Mouse (Mus musculus): ENCODE results near the gene Barx1. TPM values are rescaled to one million over a fixed set of nuclear protein-coding genes. Genes with fewer than 3 reads are reported as not detected.

Gene Barx1
- polyA plus RNA-seq (2014; fragmentation: Nextera tagmentation; extraction: Ambion mirVana): 0.51 TPM in 1 of 2 replicates, not detected in the other

- no peaks in the 10 kb centered on the region for H3K36me3 ChIP-seq (ENCODE audit: control insufficient read depth, insufficient read depth, low read length)
- H3K27me3 ChIP-seq (ENCODE audit: control insufficient read depth, insufficient read depth, low read length): peaks cover 99% of the 10 kb centered on the region
- no peaks in the 10 kb centered on the region for H3K9me3 ChIP-seq (ENCODE audit: control insufficient read depth, low read length)
- no peak within 1 kb of the TSS; the same call in 1 of the 2 replicates for H3K9ac ChIP-seq (ENCODE audit: low read length)
- peak within 1 kb of the TSS; percentile 38 for H3K4me3 ChIP-seq (ENCODE audit: low read depth, low read length)
- H3K27ac ChIP-seq (ENCODE audit: low read depth, low read length): no peak within 1 kb of the TSS
- ATAC-seq (ENCODE audit: insufficient read depth, low FRiP score, low TSS enrichment) (peak; percentile 55; the same call in 1 of the 2 replicates), DNase-seq (ENCODE audit: low spot score) (peak; percentile 36)
- H3K4me1 ChIP-seq (ENCODE audit: control insufficient read depth, insufficient read depth, low read length): peaks cover 9% of the 10 kb centered on the region
- peak within 1 kb of the TSS; percentile 73 for H3K4me2 ChIP-seq (ENCODE audit: low read depth)
- under 1% methylated on average over 49 of the region's 73 CpGs for WGBS
Measured at GRCm38 (mm10) chr13:48662431-48663143, at the start of gene Barx1. Barx1 (plus strand) TSS chr13:48662998.

DNA sequence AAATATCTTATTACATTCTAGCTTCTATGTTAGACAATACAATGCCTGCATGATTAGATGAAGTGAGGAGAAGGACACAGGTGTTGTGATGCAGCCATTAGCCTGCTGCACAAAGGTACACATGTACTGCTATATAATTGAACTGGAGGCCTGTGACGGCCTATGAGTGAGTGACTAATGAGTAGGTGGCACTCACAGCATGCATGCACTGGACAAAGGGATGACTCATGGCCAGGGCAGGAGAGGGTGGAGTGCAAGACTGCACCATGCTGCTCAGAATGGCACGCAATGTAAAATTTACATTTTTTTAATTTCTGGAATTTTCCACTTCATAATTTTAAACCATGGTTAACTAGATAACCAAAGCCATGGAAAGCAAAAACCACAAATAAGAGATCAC lies 48.3 kb upstream of the Barx1 start:
- Histone ChIP-seq H3K9ac (ENCODE audit: low read length) (no peak overlapping the region), H3K36me3 (ENCODE audit: control insufficient read depth, insufficient read depth, low read length) (no peaks in the 10 kb centered on the region), H3K27ac (ENCODE audit: low read depth, low read length) (no peak overlapping the region), H3K27me3 (ENCODE audit: control insufficient read depth, insufficient read depth, low read length) (no peaks in the 10 kb centered on the region), H3K9me3 (ENCODE audit: control insufficient read depth, low read length) (no peaks in the 10 kb centered on the region; the same call in none of the 2 replicates), H3K4me1 (ENCODE audit: control insufficient read depth, insufficient read depth, low read length) (no peaks in the 10 kb centered on the region), H3K4me2 (ENCODE audit: low read depth) (no peak overlapping the region), H3K4me3 (ENCODE audit: low read depth, low read length) (no peak overlapping the region)
- ATAC-seq (ENCODE audit: insufficient read depth, low FRiP score, low TSS enrichment) (no peak), DNase-seq (ENCODE audit: low spot score) (no peak)
- WGBS: 91% methylated on average over 2 of the region's 2 CpGs

DNA sequence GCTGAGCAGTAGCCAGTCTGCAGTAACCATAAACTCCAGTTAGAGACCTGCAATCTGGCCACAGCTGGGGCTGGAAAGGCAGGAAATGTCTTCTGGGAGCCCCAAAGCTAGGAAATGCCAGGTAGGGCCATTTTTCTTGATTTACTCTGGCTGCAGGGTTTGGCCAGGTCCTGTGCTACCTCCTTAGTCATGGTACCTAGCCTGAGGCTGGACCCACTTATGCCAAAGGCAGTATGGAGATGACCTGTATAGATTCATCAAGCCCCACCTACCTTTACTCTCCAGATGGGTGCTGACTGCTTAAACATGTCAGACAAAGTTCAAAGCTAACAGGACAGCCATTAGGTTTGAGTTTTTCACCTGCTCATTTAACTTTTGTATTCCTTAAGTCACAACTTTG lies 45.0 kb upstream of the Barx1 start:
- H3K4me3 ChIP-seq (ENCODE audit: low read depth, low read length): no peak overlapping the region
- H3K9me3 ChIP-seq (ENCODE audit: control insufficient read depth, low read length): no peaks in the 10 kb centered on the region; the same call in none of the 2 replicates
- no peak overlapping the region for H3K4me2 ChIP-seq (ENCODE audit: low read depth)
- H3K27me3 ChIP-seq (ENCODE audit: control insufficient read depth, insufficient read depth, low read length): no peaks in the 10 kb centered on the region
- DNase-seq (ENCODE audit: low spot score): no peak
- no peaks in the 10 kb centered on the region for H3K4me1 ChIP-seq (ENCODE audit: control insufficient read depth, insufficient read depth, low read length)
- no peak overlapping the region for H3K27ac ChIP-seq (ENCODE audit: low read depth, low read length)
- no peak overlapping the region for H3K9ac ChIP-seq (ENCODE audit: low read length)
- ATAC-seq (ENCODE audit: insufficient read depth, low FRiP score, low TSS enrichment): no peak
- no peaks in the 10 kb centered on the region for H3K36me3 ChIP-seq (ENCODE audit: control insufficient read depth, insufficient read depth, low read length)

- Histone ChIP-seq H3K4me1 (ENCODE audit: control insufficient read depth, insufficient read depth, low read length) (no peaks in the 10 kb centered on the region), H3K27me3 (ENCODE audit: control insufficient read depth, insufficient read depth, low read length) (no peaks in the 10 kb centered on the region), H3K36me3 (ENCODE audit: control insufficient read depth, insufficient read depth, low read length) (no peaks in the 10 kb centered on the region), H3K4me3 (ENCODE audit: low read depth, low read length) (no peak overlapping the region), H3K9me3 (ENCODE audit: control insufficient read depth, low read length) (no peaks in the 10 kb centered on the region; the same call in none of the 2 replicates), H3K9ac (ENCODE audit: low read length) (no peak overlapping the region), H3K27ac (ENCODE audit: low read depth, low read length) (no peak overlapping the region), H3K4me2 (ENCODE audit: low read depth) (no peak overlapping the region)
- DNase-seq (ENCODE audit: low spot score): no peak
- 72% methylated on average over 4 of the region's 4 CpGs for WGBS
- no peak for ATAC-seq (ENCODE audit: insufficient read depth, low FRiP score, low TSS enrichment)
Measured at GRCm38 (mm10) chr13:48618890-48619289, 43.9 kb upstream of the Barx1 start.

- Histone ChIP-seq H3K9me3 (ENCODE audit: control insufficient read depth, low read length) (no peaks in the 10 kb centered on the region), H3K27me3 (ENCODE audit: control insufficient read depth, insufficient read depth, low read length) (no peaks in the 10 kb centered on the region), H3K4me3 (ENCODE audit: low read depth, low read length) (peak overlapping the region; percentile 62), H3K27ac (ENCODE audit: low read depth, low read length) (peak overlapping the region; percentile 68; the same call in 1 of the 2 replicates), H3K9ac (ENCODE audit: low read length) (peak overlapping the region; percentile 89), H3K4me1 (ENCODE audit: control insufficient read depth, insufficient read depth, low read length) (no peaks in the 10 kb centered on the region), H3K36me3 (ENCODE audit: control insufficient read depth, insufficient read depth, low read length) (no peaks in the 10 kb centered on the region), H3K4me2 (ENCODE audit: low read depth) (peak overlapping the region; percentile 66)
- DNase-seq (ENCODE audit: low spot score) (no peak), ATAC-seq (ENCODE audit: insufficient read depth, low FRiP score, low TSS enrichment) (peak; percentile 5)
- WGBS: 3% methylated on average over 26 of the region's 26 CpGs
Measured at GRCm38 (mm10) chr13:48624968-48625398, 37.8 kb upstream of the Barx1 start.

DNA sequence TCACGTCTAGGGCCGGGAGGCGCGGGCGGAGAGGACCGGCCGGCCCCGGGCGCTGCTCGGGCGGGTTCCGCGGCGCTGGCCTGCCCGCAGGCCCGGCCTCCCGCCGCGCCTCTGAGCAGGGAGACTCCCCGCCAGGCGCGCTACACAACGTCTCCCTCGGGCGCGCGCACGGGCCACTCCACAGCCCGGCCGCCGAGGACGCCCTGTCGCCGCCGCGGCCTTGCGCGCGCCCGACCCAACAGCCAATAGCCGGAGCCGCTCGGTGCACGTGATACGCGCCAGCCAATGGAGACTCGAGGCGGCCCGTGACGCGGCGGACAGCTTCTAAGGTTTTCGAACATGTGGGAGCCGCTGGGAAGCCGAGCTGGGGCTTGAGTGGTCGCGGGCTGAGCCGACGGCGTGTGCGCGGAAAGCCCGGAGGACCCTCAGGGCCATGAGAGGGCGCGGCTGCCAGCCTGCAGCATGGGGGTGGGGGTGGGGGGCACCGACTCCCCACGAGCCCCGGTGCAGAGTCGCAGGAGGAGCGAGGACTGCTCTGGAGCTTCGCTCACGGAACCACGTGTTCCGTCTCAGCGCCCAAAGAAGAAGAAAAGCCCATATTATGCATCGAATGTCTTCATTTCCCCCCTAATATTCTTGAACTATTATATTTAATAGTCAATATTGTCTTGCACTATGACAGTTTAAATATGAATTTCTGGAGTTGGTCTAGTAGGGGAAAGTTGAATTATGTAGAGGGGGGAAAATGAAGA lies 37.2 kb upstream of the Barx1 start, which contains the start of gene Ptpdc1:
Gene Ptpdc1 (minus strand): TSS at position 232 of the 752 bp plus-strand sequence.
- peak; percentile 100 for ATAC-seq (ENCODE audit: insufficient read depth, low FRiP score, low TSS enrichment)
- H3K9ac ChIP-seq (ENCODE audit: low read length): peak within 1 kb of the TSS; percentile 89
- 4% methylated on average over 64 of the region's 76 CpGs for WGBS
- DNase-seq (ENCODE audit: low spot score): peak; percentile 97
- H3K36me3 ChIP-seq (ENCODE audit: control insufficient read depth, insufficient read depth, low read length): no peaks in the 10 kb centered on the region
- peak within 1 kb of the TSS; percentile 66 for H3K4me2 ChIP-seq (ENCODE audit: low read depth)
- H3K9me3 ChIP-seq (ENCODE audit: control insufficient read depth, low read length): no peaks in the 10 kb centered on the region
- H3K27ac ChIP-seq (ENCODE audit: low read depth, low read length): peak within 1 kb of the TSS; percentile 68
- no peaks in the 10 kb centered on the region for H3K27me3 ChIP-seq (ENCODE audit: control insufficient read depth, insufficient read depth, low read length)
- H3K4me1 ChIP-seq (ENCODE audit: control insufficient read depth, insufficient read depth, low read length): no peaks in the 10 kb centered on the region
- peak within 1 kb of the TSS; percentile 62 for H3K4me3 ChIP-seq (ENCODE audit: low read depth, low read length)

DNA sequence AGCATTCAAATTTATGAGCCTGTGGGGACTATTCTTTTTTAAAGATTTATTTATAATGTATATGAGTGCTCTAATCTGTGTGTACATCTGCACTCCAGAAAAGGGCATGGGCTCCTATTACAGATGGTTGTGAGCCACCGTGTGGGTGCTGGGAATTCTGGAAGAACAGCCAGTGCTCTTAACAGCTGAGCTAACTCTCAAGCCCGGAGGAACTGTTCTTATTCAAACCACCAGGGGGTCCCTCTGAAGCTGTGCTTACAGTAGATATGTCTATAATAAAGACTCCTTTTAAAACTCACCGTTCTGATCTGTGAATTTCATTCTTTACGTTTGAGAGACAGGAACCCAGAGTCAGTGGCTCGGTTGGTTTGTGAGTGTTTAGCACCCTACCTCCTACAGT lies 31.1 kb upstream of the Barx1 start:
- DNase-seq (ENCODE audit: low spot score) (no peak), ATAC-seq (ENCODE audit: insufficient read depth, low FRiP score, low TSS enrichment) (no peak)
- Histone ChIP-seq H3K36me3 (ENCODE audit: control insufficient read depth, insufficient read depth, low read length) (no peaks in the 10 kb centered on the region), H3K9ac (ENCODE audit: low read length) (no peak overlapping the region), H3K27me3 (ENCODE audit: control insufficient read depth, insufficient read depth, low read length) (no peaks in the 10 kb centered on the region), H3K4me1 (ENCODE audit: control insufficient read depth, insufficient read depth, low read length) (no peaks in the 10 kb centered on the region), H3K4me2 (ENCODE audit: low read depth) (no peak overlapping the region), H3K4me3 (ENCODE audit: low read depth, low read length) (no peak overlapping the region), H3K9me3 (ENCODE audit: control insufficient read depth, low read length) (no peaks in the 10 kb centered on the region), H3K27ac (ENCODE audit: low read depth, low read length) (no peak overlapping the region)
- WGBS: 74% methylated on average over 5 of the region's 5 CpGs

DNA sequence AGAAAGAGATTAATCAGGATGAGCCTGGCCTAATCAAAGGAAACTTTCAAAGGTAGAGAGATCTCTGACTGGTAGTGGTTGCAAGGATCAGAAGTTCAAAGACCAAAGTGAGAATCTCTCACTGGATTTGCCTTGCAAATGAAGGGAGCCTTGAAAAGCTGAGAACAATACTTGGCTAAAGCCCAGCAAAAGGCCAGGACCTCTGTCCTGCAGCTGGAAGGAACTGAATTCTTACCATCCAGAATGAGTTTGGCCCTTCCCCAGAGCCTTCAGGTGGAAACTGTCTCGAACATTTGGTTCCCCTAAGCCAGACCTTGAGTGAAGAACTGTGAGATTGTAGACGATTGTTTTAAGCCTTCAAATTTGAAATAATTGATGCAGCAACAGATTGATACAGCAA lies 25.1 kb upstream of the Barx1 start:
- H3K4me1 ChIP-seq (ENCODE audit: control insufficient read depth, insufficient read depth, low read length): 0 out of 2 replicates have a peak, but pooled peaks cover 2% of the 10 kb centered on the region
- no peaks in the 10 kb centered on the region for H3K9me3 ChIP-seq (ENCODE audit: control insufficient read depth, low read length)
- no peaks in the 10 kb centered on the region for H3K27me3 ChIP-seq (ENCODE audit: control insufficient read depth, insufficient read depth, low read length)
- H3K36me3 ChIP-seq (ENCODE audit: control insufficient read depth, insufficient read depth, low read length): no peaks in the 10 kb centered on the region
- H3K4me2 ChIP-seq (ENCODE audit: low read depth): no peak overlapping the region
- H3K4me3 ChIP-seq (ENCODE audit: low read depth, low read length): no peak overlapping the region
- 53% methylated on average over 2 of the region's 2 CpGs for WGBS
- DNase-seq (ENCODE audit: low spot score): no peak
- no peak overlapping the region for H3K27ac ChIP-seq (ENCODE audit: low read depth, low read length)
- ATAC-seq (ENCODE audit: insufficient read depth, low FRiP score, low TSS enrichment): no peak
- H3K9ac ChIP-seq (ENCODE audit: low read length): no peak overlapping the region
